Mouse (Mus musculus): Measurements from ENCODE around the gene Rere.

GRCm38 (mm10) chr4:150242745-150243144, 38.7 kb upstream of the Rere start:
- TF ChIP-seq CTCF (conservative IDR thresholded peaks at IDR 0.05; ENCODE audit: insufficient read depth, insufficient read length, low read depth, low read length) = no peak
- TF ChIP-seq POLR2A (IDR thresholded peaks at IDR 0.05; ENCODE audit: low read depth, low read length) = no peak
